Mouse (Mus musculus): ENCODE measurements at regions not wholly inside any gene's neighbourhood (a gene's known extent, or its start where the extent isn't known, plus 50 kb on each side); places are given as distances from the start of the nearest gene placed in this dataset.

GRCm38 (mm10) chr5:52258075-52258474 is 67.8 kb upstream of the Dhx15 start:
- H3K4me1 ChIP-seq (ENCODE audit: control insufficient read depth, insufficient read depth, low read length) = no peaks in the 10 kb centered on the region
- WGBS = 89% methylated on average over 2 of the region's 2 CpGs
- TF ChIP-seq CTCF (conservative IDR thresholded peaks at IDR 0.05; ENCODE audit: insufficient read depth, insufficient read length, low read depth, low read length) (no peak), POLR2A (IDR thresholded peaks at IDR 0.05; ENCODE audit: low read depth, low read length) (no peak)
- no peak overlapping the region for H3K27ac ChIP-seq (ENCODE audit: insufficient read depth, low read depth, low read length)
- no peaks in the 10 kb centered on the region for H3K36me3 ChIP-seq (ENCODE audit: control insufficient read depth, insufficient read depth, low read length)
- H3K27me3 ChIP-seq (replicated peaks; ENCODE audit: control insufficient read depth, insufficient read depth, low read length) = no peaks in the 10 kb centered on the region; the same call in 1 of the 2 replicates
- H3K4me3 ChIP-seq (ENCODE audit: insufficient read depth, low read depth, low read length) = no peak overlapping the region
- no peak for DNase-seq

GRCm38 (mm10) chr5:52254602-52255071 is 64.3 kb upstream of the Dhx15 start:
- H3K4me1 ChIP-seq (ENCODE audit: control insufficient read depth, insufficient read depth, low read length) = no peaks in the 10 kb centered on the region
- no peak for TF ChIP-seq CTCF (conservative IDR thresholded peaks at IDR 0.05; ENCODE audit: insufficient read depth, insufficient read length, low read depth, low read length)
- TF ChIP-seq POLR2A (IDR thresholded peaks at IDR 0.05; ENCODE audit: low read depth, low read length) = no peak
- H3K27me3 ChIP-seq (replicated peaks; ENCODE audit: control insufficient read depth, insufficient read depth, low read length) = no peaks in the 10 kb centered on the region; the same call in 1 of the 2 replicates
- H3K36me3 ChIP-seq (ENCODE audit: control insufficient read depth, insufficient read depth, low read length) = no peaks in the 10 kb centered on the region
- peak; percentile 29 for DNase-seq
- no peak overlapping the region for H3K27ac ChIP-seq (ENCODE audit: insufficient read depth, low read depth, low read length)
- no peak overlapping the region for H3K4me3 ChIP-seq (ENCODE audit: insufficient read depth, low read depth, low read length)
- WGBS = 46% methylated on average over 14 of the region's 14 CpGs

GRCm38 (mm10) chr5:52249804-52250203 is 59.5 kb upstream of the Dhx15 start:
- DNase-seq = no peak
- H3K27ac ChIP-seq (ENCODE audit: insufficient read depth, low read depth, low read length) = no peak overlapping the region
- TF ChIP-seq CTCF (conservative IDR thresholded peaks at IDR 0.05; ENCODE audit: insufficient read depth, insufficient read length, low read depth, low read length) (no peak), POLR2A (IDR thresholded peaks at IDR 0.05; ENCODE audit: low read depth, low read length) (no peak)
- H3K27me3 ChIP-seq (replicated peaks; ENCODE audit: control insufficient read depth, insufficient read depth, low read length) = no peaks in the 10 kb centered on the region
- H3K36me3 ChIP-seq (ENCODE audit: control insufficient read depth, insufficient read depth, low read length) = no peaks in the 10 kb centered on the region
- H3K4me1 ChIP-seq (ENCODE audit: control insufficient read depth, insufficient read depth, low read length) = no peaks in the 10 kb centered on the region
- WGBS = 68% methylated on average over 7 of the region's 7 CpGs
- no peak overlapping the region for H3K4me3 ChIP-seq (ENCODE audit: insufficient read depth, low read depth, low read length)

- no peaks in the 10 kb centered on the region for H3K4me1 ChIP-seq (ENCODE audit: control insufficient read depth, insufficient read depth, low read length)
- no peak overlapping the region for H3K4me3 ChIP-seq (ENCODE audit: insufficient read depth, low read depth, low read length)
- no peaks in the 10 kb centered on the region for H3K27me3 ChIP-seq (replicated peaks; ENCODE audit: control insufficient read depth, insufficient read depth, low read length)
- no peaks in the 10 kb centered on the region for H3K36me3 ChIP-seq (ENCODE audit: control insufficient read depth, insufficient read depth, low read length)
- no peak for DNase-seq
- TF ChIP-seq POLR2A (IDR thresholded peaks at IDR 0.05; ENCODE audit: low read depth, low read length) = no peak
- no peak for TF ChIP-seq CTCF (conservative IDR thresholded peaks at IDR 0.05; ENCODE audit: insufficient read depth, insufficient read length, low read depth, low read length)
- 96% methylated on average over 4 of the region's 4 CpGs for WGBS
- no peak overlapping the region for H3K27ac ChIP-seq (ENCODE audit: insufficient read depth, low read depth, low read length)
Measured at GRCm38 (mm10) chr5:52243931-52244330, 53.6 kb upstream of the Dhx15 start.

- H3K4me3 ChIP-seq (ENCODE audit: insufficient read depth, low read depth, low read length) = no peak overlapping the region
- no peak for TF ChIP-seq POLR2A (IDR thresholded peaks at IDR 0.05; ENCODE audit: low read depth, low read length)
- TF ChIP-seq CTCF (conservative IDR thresholded peaks at IDR 0.05; ENCODE audit: insufficient read depth, insufficient read length, low read depth, low read length) = no peak
- H3K4me1 ChIP-seq (ENCODE audit: control insufficient read depth, insufficient read depth, low read length) = no peaks in the 10 kb centered on the region
- no peaks in the 10 kb centered on the region for H3K36me3 ChIP-seq (ENCODE audit: control insufficient read depth, insufficient read depth, low read length)
- 85% methylated on average over 2 of the region's 2 CpGs for WGBS
- no peak overlapping the region for H3K27ac ChIP-seq (ENCODE audit: insufficient read depth, low read depth, low read length)
- DNase-seq = no peak
- H3K27me3 ChIP-seq (replicated peaks; ENCODE audit: control insufficient read depth, insufficient read depth, low read length) = no peaks in the 10 kb centered on the region
Measured at GRCm38 (mm10) chr5:52242414-52242813, 52.1 kb upstream of the Dhx15 start.

- H3K4me3 ChIP-seq (ENCODE audit: insufficient read depth, low read depth, low read length) = no peak overlapping the region
- peak; percentile 52 for DNase-seq
- TF ChIP-seq POLR2A (IDR thresholded peaks at IDR 0.05; ENCODE audit: low read depth, low read length) (no peak), CTCF (conservative IDR thresholded peaks at IDR 0.05; ENCODE audit: insufficient read depth, insufficient read length, low read depth, low read length) (peak; percentile 80)
- H3K36me3 ChIP-seq (ENCODE audit: control insufficient read depth, insufficient read depth, low read length) = no peaks in the 10 kb centered on the region
- no peak overlapping the region for H3K27ac ChIP-seq (ENCODE audit: insufficient read depth, low read depth, low read length)
- no peaks in the 10 kb centered on the region for H3K4me1 ChIP-seq (ENCODE audit: control insufficient read depth, insufficient read depth, low read length)
- H3K27me3 ChIP-seq (replicated peaks; ENCODE audit: control insufficient read depth, insufficient read depth, low read length) = no peaks in the 10 kb centered on the region
- 0% methylated on average over 2 of the region's 2 CpGs for WGBS
Measured at GRCm38 (mm10) chr5:52240540-52240939, 50.2 kb upstream of the Dhx15 start.
